Mouse (Mus musculus) heart, embryonic 12.5 days (tissue): ENCODE results near the gene Add1. TPM values are rescaled to one million over a fixed set of nuclear protein-coding genes. Genes with fewer than 3 reads are reported as not detected.

Experiments used
- microRNA-seq: library from miRNA; unstranded; fragments of <30 nt; microRNA quantifications from one replicate; pipeline ENCODE4, GENCODE M21; 2017
- polyA plus RNA-seq: library from polyadenylated mRNA; unstranded; fragments of >200 nt; fragmentation: Nextera tagmentation; extraction: Ambion mirVana; gene quantifications from 2 replicates; pipeline ENCODE4 v1.2.1, GENCODE M21; 2016

Gene Add1
- polyA plus RNA-seq, 1 experiment from 2014 or later: 189 TPM

Small RNAs within 50 kb of the gene (microRNA-seq; reads per million reads assigned to microRNA genes)
- 1.4 reads per million for gene Mir7036b

Other genes starting within 250 kb of the Add1 start
- gene Rnf4, start 237.4 kb upstream of the Add1 start, polyA plus RNA-seq: 125 and 130 TPM in 2 replicates
- gene Fam193a, start 203.7 kb upstream of the Add1 start, polyA plus RNA-seq: 7.8 and 8.5 TPM in 2 replicates
- gene Tnip2, start 59.7 kb upstream of the Add1 start, polyA plus RNA-seq: 15.8 and 19.5 TPM in 2 replicates
- 3.0 and 6.4 TPM in 2 replicates for gene Sh3bp2, start 47.8 kb upstream of the Add1 start, polyA plus RNA-seq
- gene Mfsd10, start 63.5 kb downstream of the Add1 start, polyA plus RNA-seq: 72.2 and 76.5 TPM in 2 replicates
- 19.2 and 19.9 TPM in 2 replicates for gene Nop14, start 86.5 kb downstream of the Add1 start, polyA plus RNA-seq
- gene Grk4, start 86.7 kb downstream of the Add1 start, polyA plus RNA-seq: 2.7 and 3.6 TPM in 2 replicates
- gene Htt, start 188.1 kb downstream of the Add1 start, polyA plus RNA-seq: 11.3 and 11.9 TPM in 2 replicates